Mouse (Mus musculus): ENCODE data around the gene Phrf1. TPM values are rescaled to one million over a fixed set of nuclear protein-coding genes. Genes with fewer than 3 reads are reported as not detected.

The Phrf1 gene
- polyA plus RNA-seq, 1 experiment from 2014 or later: 50.2 TPM

DNA sequence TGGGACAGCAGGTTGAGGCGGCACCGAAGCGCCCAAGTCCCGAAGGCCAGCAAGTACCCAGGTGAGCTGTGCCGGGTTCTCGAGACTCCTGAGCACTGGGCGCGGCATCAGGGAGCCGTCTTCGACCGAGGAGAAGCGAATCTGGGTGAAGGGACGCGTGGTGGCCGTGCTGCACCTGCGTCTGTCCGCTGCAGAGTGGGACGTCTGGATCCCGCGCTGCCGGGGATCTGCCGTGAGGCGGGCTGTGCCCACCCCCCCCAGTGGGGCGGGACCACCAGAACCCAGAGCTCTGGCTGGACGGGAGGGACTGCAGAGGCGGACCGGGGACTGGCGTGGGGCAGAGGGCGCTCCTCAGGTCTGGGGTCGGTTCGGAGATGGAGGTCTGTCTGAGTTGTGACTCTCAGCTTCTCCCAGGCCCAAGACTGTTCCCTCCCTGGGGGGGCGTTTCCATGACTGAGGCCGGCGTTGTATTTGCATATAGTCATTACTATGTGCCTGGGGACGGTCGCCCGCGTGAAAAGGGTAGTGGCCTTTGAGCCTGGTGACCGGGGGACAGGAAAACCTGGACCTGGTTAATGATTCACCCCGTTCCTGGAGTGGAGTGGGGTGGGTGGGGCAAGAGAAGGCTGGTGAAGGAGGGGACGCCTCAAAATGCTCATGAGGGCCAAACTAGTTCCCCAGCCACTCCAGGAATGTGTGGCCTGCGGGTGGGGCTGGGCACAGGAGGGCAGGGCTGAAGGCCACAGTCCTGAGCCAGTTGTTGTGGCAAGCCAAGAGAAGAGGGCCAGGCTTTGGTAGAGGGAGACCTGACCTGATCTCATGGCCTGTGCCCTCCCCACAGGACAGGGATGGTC is 12.5 kb upstream of the Phrf1 start:
- Histone ChIP-seq H3K4me3 (ENCODE audit: low read depth, low read length) (peak overlapping the region; percentile 76), H3K27me3 (ENCODE audit: control insufficient read depth, insufficient read depth, low read length) (no peaks in the 10 kb centered on the region), H3K4me1 (ENCODE audit: control insufficient read depth, insufficient read depth, low read length) (peaks cover 20% of the 10 kb centered on the region), H3K9me3 (replicated peaks; ENCODE audit: control insufficient read depth, low read length) (no peaks in the 10 kb centered on the region), H3K27ac (ENCODE audit: low read depth, low read length) (peak overlapping the region; percentile 70), H3K9ac (ENCODE audit: low read depth, low read length) (peak overlapping the region; percentile 80), H3K36me3 (ENCODE audit: control insufficient read depth, insufficient read depth, low read length) (no peaks in the 10 kb centered on the region), H3K4me2 (peak overlapping the region; percentile 95)
- WGBS (ENCODE audit: insufficient replicate concordance): 2% methylated on average over 42 of the region's 42 CpGs
- ATAC-seq (replicated peaks; ENCODE audit: insufficient number of reproducible peaks, low FRiP score, low TSS enrichment): peak; percentile 68

DNA sequence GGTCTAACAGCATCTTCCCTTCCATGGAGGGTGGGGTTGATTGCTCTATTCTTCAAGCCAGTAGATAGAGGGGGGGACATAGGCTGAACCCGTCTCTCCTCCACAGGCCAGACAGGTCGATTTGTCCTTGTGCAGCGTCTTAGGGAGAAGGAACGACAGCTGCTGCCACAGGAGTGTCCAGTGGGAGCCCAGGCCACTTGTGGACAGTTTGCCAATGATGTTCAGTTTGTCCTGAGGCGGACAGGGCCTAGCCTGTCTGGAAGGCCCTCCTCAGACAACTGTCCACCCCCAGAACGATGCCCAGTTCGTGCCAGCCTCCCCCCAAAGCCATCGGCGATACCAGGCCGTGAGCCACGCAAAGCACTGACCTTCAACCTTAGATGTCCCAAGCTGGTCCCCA is 11.7 kb upstream of the Phrf1 start:
- Histone ChIP-seq H3K4me3 (ENCODE audit: low read depth, low read length) (peak overlapping the region; percentile 76; the same call in 1 of the 2 replicates), H3K27ac (ENCODE audit: low read depth, low read length) (no peak overlapping the region), H3K27me3 (ENCODE audit: control insufficient read depth, insufficient read depth, low read length) (no peaks in the 10 kb centered on the region), H3K9ac (ENCODE audit: low read depth, low read length) (peak overlapping the region; percentile 80), H3K4me2 (peak overlapping the region; percentile 95), H3K4me1 (ENCODE audit: control insufficient read depth, insufficient read depth, low read length) (peaks cover 22% of the 10 kb centered on the region), H3K36me3 (ENCODE audit: control insufficient read depth, insufficient read depth, low read length) (no peaks in the 10 kb centered on the region), H3K9me3 (replicated peaks; ENCODE audit: control insufficient read depth, low read length) (no peaks in the 10 kb centered on the region)
- WGBS (ENCODE audit: insufficient replicate concordance): 83% methylated on average over 11 of the region's 11 CpGs
- ATAC-seq (replicated peaks; ENCODE audit: insufficient number of reproducible peaks, low FRiP score, low TSS enrichment): no peak

DNA sequence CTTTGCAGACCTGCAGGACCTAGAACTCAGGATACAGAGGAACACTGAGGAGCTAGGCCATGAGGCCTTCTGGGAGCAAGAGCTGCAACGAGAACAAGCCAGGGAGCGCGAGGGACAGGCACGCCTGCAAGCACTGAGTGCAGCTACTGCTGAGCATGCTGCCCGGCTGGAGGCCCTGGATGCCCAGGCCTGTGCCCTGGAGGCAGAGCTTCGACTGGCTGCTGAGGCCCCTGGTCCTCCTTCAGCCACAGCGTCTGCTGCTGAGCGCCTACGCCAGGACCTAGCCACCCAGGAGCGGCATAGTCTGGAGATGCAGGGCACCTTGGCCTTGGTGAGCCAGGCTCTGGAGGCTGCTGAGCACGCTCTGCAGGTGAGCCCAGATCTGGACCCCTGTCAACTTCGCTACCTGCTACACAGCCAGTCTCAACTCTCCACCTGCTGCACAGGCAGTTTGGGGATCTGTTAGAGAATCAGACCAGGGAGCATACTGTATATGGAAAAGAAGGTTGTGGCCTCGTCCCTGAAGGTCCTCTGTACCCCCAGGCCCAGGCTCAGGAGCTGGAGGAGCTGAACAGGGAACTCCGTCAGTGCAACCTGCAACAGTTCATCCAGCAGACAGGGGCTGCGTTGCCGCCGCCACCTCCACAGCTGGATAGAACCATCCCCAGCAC is 11.1 kb upstream of the Phrf1 start:
- ATAC-seq (replicated peaks; ENCODE audit: insufficient number of reproducible peaks, low FRiP score, low TSS enrichment): no peak
- H3K27me3 ChIP-seq (ENCODE audit: control insufficient read depth, insufficient read depth, low read length): no peaks in the 10 kb centered on the region
- H3K4me3 ChIP-seq (ENCODE audit: low read depth, low read length): no peak overlapping the region
- H3K4me2 ChIP-seq: no peak overlapping the region
- no peaks in the 10 kb centered on the region for H3K36me3 ChIP-seq (ENCODE audit: control insufficient read depth, insufficient read depth, low read length)
- no peaks in the 10 kb centered on the region for H3K9me3 ChIP-seq (replicated peaks; ENCODE audit: control insufficient read depth, low read length)
- 88% methylated on average over 17 of the region's 17 CpGs for WGBS (ENCODE audit: insufficient replicate concordance)
- H3K4me1 ChIP-seq (ENCODE audit: control insufficient read depth, insufficient read depth, low read length): peaks cover 28% of the 10 kb centered on the region
- no peak overlapping the region for H3K27ac ChIP-seq (ENCODE audit: low read depth, low read length)
- H3K9ac ChIP-seq (ENCODE audit: low read depth, low read length): no peak overlapping the region

DNA sequence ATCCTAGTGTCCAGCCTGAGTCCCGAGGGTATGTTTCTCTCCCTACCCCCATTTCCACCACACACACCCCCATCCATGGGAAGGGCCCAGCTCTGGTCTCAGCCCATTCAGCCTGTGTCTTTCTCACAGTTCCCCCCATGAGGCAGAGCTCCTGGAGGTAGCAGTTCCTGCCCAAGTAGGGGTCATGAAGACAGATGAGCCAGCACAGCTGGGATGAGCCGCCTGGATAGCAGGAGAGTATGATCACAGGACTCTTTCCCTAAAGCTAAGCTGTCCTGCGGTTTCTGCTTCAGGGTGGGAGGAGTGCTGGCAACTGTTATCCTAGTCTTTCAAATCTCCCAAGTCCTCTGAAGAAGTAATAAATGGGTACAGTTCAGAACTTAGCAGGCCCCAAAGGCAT is 10.4 kb upstream of the Phrf1 start:
- Histone ChIP-seq H3K4me1 (ENCODE audit: control insufficient read depth, insufficient read depth, low read length) (peaks cover 32% of the 10 kb centered on the region), H3K4me2 (no peak overlapping the region), H3K27me3 (ENCODE audit: control insufficient read depth, insufficient read depth, low read length) (no peaks in the 10 kb centered on the region), H3K4me3 (ENCODE audit: low read depth, low read length) (no peak overlapping the region), H3K36me3 (ENCODE audit: control insufficient read depth, insufficient read depth, low read length) (no peaks in the 10 kb centered on the region), H3K9me3 (replicated peaks; ENCODE audit: control insufficient read depth, low read length) (no peaks in the 10 kb centered on the region), H3K27ac (ENCODE audit: low read depth, low read length) (no peak overlapping the region), H3K9ac (ENCODE audit: low read depth, low read length) (no peak overlapping the region)
- whole genome bisulfite sequencing (ENCODE audit: insufficient replicate concordance): 84% methylated on average over 3 of the region's 3 CpGs
- no peak for ATAC-seq (replicated peaks; ENCODE audit: insufficient number of reproducible peaks, low FRiP score, low TSS enrichment)

DNA sequence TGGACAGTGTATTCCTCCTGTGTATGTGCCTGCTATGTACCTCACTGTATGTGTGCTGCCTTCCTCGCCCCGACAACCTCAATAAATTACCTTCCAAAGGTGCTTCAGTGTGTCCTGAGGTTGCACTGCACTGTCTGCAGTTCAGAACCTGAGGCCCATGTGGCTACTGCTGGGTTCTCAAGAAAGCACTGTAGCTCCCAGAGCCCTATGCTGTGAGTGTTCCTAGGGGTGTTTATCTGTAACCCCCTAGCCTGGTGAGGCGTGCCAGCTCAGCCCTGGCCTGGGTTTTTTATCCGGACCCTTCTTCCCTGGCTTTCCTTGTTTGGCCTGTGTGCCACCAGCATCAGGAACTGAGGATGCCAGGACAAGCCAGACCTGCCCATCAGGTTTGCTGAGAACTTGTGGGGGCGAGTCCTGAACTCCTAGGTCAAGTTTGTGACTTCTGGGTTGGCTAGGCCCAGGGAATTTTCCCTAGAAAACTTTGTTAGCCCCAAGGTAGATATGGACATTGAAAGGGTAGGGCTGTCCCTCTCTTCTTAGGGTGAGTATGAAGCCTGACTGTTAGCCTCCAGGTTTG is 9.9 kb upstream of the Phrf1 start:
- Histone ChIP-seq H3K9ac (ENCODE audit: low read depth, low read length) (no peak overlapping the region), H3K27me3 (ENCODE audit: control insufficient read depth, insufficient read depth, low read length) (no peaks in the 10 kb centered on the region), H3K9me3 (replicated peaks; ENCODE audit: control insufficient read depth, low read length) (no peaks in the 10 kb centered on the region), H3K4me2 (no peak overlapping the region), H3K4me3 (ENCODE audit: low read depth, low read length) (no peak overlapping the region), H3K36me3 (ENCODE audit: control insufficient read depth, insufficient read depth, low read length) (no peaks in the 10 kb centered on the region), H3K27ac (ENCODE audit: low read depth, low read length) (no peak overlapping the region), H3K4me1 (ENCODE audit: control insufficient read depth, insufficient read depth, low read length) (peaks cover 32% of the 10 kb centered on the region)
- 86% methylated on average over 5 of the region's 5 CpGs for WGBS (ENCODE audit: insufficient replicate concordance)
- no peak for ATAC-seq (replicated peaks; ENCODE audit: insufficient number of reproducible peaks, low FRiP score, low TSS enrichment)

DNA sequence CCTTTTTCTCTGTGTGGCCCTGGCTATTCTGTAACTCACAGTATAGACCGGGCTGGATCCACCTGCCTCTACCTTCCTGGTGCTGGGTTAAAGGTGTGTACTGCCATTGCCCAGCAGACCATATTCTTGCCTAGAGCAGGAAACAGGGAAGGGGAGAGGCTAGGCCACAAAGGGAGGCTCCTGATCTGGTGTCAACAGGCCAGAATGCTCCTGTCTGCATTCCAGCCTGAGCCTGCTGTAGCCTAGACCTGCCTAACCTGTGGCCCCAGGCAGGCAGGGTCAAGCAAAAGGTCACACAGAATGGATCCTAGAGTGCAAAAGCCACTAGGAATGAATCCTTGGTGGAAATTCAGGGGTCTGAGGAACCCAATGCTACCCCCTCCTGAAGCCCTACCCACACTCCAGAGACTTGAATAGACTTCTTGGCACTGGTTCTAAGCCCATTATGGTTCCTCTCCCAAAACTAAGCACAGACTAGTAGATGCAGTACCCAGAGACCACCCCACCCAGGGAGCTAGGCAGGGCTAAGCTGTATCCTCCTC is 9.0 kb upstream of the Phrf1 start:
- no peaks in the 10 kb centered on the region for H3K36me3 ChIP-seq (ENCODE audit: control insufficient read depth, insufficient read depth, low read length)
- no peak for ATAC-seq (replicated peaks; ENCODE audit: insufficient number of reproducible peaks, low FRiP score, low TSS enrichment)
- H3K4me1 ChIP-seq (ENCODE audit: control insufficient read depth, insufficient read depth, low read length): peaks cover 32% of the 10 kb centered on the region
- no peak overlapping the region for H3K27ac ChIP-seq (ENCODE audit: low read depth, low read length)
- H3K4me2 ChIP-seq: peak overlapping the region; percentile 92; the same call in 1 of the 2 replicates
- peak overlapping the region; percentile 34; the same call in 1 of the 2 replicates for H3K9ac ChIP-seq (ENCODE audit: low read depth, low read length)
- H3K9me3 ChIP-seq (replicated peaks; ENCODE audit: control insufficient read depth, low read length): no peaks in the 10 kb centered on the region
- no peaks in the 10 kb centered on the region for H3K27me3 ChIP-seq (ENCODE audit: control insufficient read depth, insufficient read depth, low read length)
- WGBS (ENCODE audit: insufficient replicate concordance): 92% methylated on average over 1 of the region's 1 CpGs
- H3K4me3 ChIP-seq (ENCODE audit: low read depth, low read length): no peak overlapping the region

DNA sequence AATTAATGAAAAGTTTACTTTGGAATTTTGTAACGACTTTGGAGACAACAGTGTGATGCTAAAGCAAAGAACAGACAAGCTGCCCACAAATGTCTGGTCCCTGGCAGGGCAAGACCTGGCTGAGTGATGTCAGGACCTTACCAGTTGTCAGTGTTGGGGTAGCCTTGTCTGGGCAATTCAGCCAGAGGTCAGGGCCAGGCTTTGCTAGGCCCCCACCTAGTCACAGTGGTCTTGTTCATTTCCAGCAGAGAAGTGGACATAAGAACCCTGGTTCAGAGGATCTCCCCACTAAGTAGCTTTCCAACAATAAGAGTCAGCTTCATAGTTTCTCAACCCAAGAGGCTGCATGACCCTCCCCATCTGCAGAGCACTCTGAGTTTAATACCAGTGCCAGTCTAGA is 8.2 kb upstream of the Phrf1 start:
- 87% methylated on average over 1 of the region's 1 CpGs for WGBS (ENCODE audit: insufficient replicate concordance)
- Histone ChIP-seq H3K4me2 (peak overlapping the region; percentile 92), H3K9me3 (replicated peaks; ENCODE audit: control insufficient read depth, low read length) (no peaks in the 10 kb centered on the region), H3K9ac (ENCODE audit: low read depth, low read length) (peak overlapping the region; percentile 87; the same call in 1 of the 2 replicates), H3K36me3 (ENCODE audit: control insufficient read depth, insufficient read depth, low read length) (no peaks in the 10 kb centered on the region), H3K4me3 (ENCODE audit: low read depth, low read length) (peak overlapping the region; percentile 68), H3K27me3 (ENCODE audit: control insufficient read depth, insufficient read depth, low read length) (no peaks in the 10 kb centered on the region), H3K4me1 (ENCODE audit: control insufficient read depth, insufficient read depth, low read length) (peaks cover 27% of the 10 kb centered on the region), H3K27ac (ENCODE audit: low read depth, low read length) (no peak overlapping the region)
- no peak for ATAC-seq (replicated peaks; ENCODE audit: insufficient number of reproducible peaks, low FRiP score, low TSS enrichment)

DNA sequence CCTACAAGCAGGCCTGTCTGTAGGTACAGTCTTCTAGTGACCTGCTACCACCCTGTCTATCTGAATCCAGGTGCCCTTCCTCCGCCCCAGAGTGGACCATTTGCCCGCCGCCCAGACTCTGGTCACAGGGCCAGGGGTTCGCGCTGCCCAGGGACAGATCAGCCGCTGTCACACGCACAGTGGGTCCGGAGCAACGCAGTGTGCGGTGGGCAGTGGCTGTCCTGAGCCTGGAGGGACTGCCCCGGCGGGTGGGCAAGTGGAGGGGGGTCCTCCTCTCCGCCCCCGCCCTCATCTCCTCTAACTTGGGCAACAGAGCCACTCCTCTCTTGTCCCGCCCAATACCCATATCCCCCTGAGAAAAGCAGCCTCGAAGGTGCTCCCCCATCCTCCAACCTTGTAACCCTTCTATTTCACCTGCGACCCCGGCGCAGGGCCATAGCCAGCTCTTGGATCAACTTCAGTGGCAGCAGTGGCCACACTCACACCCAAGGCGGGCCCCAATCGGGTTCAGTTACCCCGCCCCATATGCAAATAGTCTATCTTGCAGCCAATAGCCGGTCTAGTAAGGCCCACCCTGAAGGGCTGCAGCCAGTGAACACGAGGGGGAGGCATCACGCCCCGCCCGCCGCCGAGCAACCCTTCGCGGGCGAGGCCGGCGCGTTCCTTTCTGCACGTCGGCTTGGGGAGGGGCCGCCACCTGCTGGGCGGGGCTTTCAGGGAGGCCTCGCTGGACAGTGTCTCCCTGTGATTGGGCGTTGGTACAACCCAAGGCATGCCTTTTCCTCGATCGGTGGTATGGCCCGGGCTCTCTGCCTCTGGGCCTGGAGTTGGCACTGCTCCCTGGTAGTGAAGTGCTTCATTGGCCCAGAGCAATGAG is 7.1 kb upstream of the Phrf1 start:
- H3K27ac ChIP-seq (ENCODE audit: low read depth, low read length): peak overlapping the region; percentile 86
- H3K4me1 ChIP-seq (ENCODE audit: control insufficient read depth, insufficient read depth, low read length): peaks cover 23% of the 10 kb centered on the region
- H3K9ac ChIP-seq (ENCODE audit: low read depth, low read length): peak overlapping the region; percentile 87
- WGBS (ENCODE audit: insufficient replicate concordance): 4% methylated on average over 43 of the region's 44 CpGs
- peak overlapping the region; percentile 68 for H3K4me3 ChIP-seq (ENCODE audit: low read depth, low read length)
- peak; percentile 97 for ATAC-seq (replicated peaks; ENCODE audit: insufficient number of reproducible peaks, low FRiP score, low TSS enrichment)
- H3K27me3 ChIP-seq (ENCODE audit: control insufficient read depth, insufficient read depth, low read length): no peaks in the 10 kb centered on the region
- H3K9me3 ChIP-seq (replicated peaks; ENCODE audit: control insufficient read depth, low read length): no peaks in the 10 kb centered on the region
- H3K36me3 ChIP-seq (ENCODE audit: control insufficient read depth, insufficient read depth, low read length): no peaks in the 10 kb centered on the region
- peak overlapping the region; percentile 92 for H3K4me2 ChIP-seq

All from heart, embryonic 11.5 days (tissue).